In genomic region chr19:28351068-28352066, GRCm38 (mm10) we compare ENCODE assay signal across 20 mouse cellular contexts.
A peak's percentile ranks its signal among the peaks of the same experiment; 100 is the strongest.
DNase-seq lines count a peak whose midpoint lies in the region; ATAC-seq and TF ChIP-seq lines count a peak whose summit lies in the region.
"Had no signal": no experiment of that assay in that cellular context is flagged by ENCODE, and none has a peak within 500 bp of the region (broad histone marks: within the 10 kb centered on the region; RNA-seq: fewer than 3 reads in every experiment).

No protein-coding gene starts in this region.

- no peaks in the 10 kb centered on the region for H3K9me3 ChIP-seq in forebrain, embryonic 10.5 days
- H3K9me3 ChIP-seq in forebrain, embryonic 14.5 days (replicated peaks; ENCODE audit: control insufficient read depth, low read length): no peaks in the 10 kb centered on the region
- no peaks in the 10 kb centered on the region for H3K9me3 ChIP-seq in midbrain, embryonic 10.5 days (replicated peaks)
- H3K9me3 ChIP-seq in midbrain, postnatal 0 days (ENCODE audit: low read length): no peaks in the 10 kb centered on the region
- no peaks in the 10 kb centered on the region for H3K9me3 ChIP-seq in limb, embryonic 11.5 days (ENCODE audit: control insufficient read depth, low read length)
- H3K9me3 ChIP-seq in midbrain, embryonic 15.5 days: no peaks in the 10 kb centered on the region
- H3K9me3 ChIP-seq: forebrain, embryonic 13.5 days; intestine, embryonic 15.5 days had no signal

- ATAC-seq in forebrain, embryonic 14.5 days: no peak
- ATAC-seq in midbrain, postnatal 0 days (ENCODE audit: low FRiP score): no peak
- peak; percentile 87; the same call in 1 of the 2 replicates for ATAC-seq in limb, embryonic 11.5 days (ENCODE audit: insufficient number of reproducible peaks, low FRiP score, low TSS enrichment, low read depth)
- 0 out of 2 replicates have a peak, but pooled peaks have one; percentile 60 for ATAC-seq in midbrain, embryonic 15.5 days (replicated peaks)
- ATAC-seq: activated CD4-positive, CD25-positive, alpha-beta regulatory T cell, adult 4 months; forebrain, embryonic 13.5 days; intestine, embryonic 15.5 days had no signal

- DNase-seq in forebrain, embryonic 10.5 days (ENCODE audit: extremely low spot score, low spot score): no peak
- DNase-seq in forebrain, embryonic 14.5 days (ENCODE audit: low spot score): no peak
- no peak for DNase-seq in midbrain, embryonic 10.5 days (ENCODE audit: low spot score)
- DNase-seq in midbrain, postnatal 0 days (ENCODE audit: low spot score): no peak
- DNase-seq in limb, embryonic 11.5 days (ENCODE audit: low spot score): peak; percentile 32
- DNase-seq in urinary bladder, postnatal 4 days (ENCODE audit: low spot score in 2 of 2): no peak
- no peak for DNase-seq in heart, postnatal 36 days
- DNase-seq: cerebellum, postnatal 25 days; gastrocnemius, adult 2 months; heart, postnatal 10 days; kidney, postnatal 4 days; liver; lung, adult 18-20 months; lung, postnatal 36 days; thymus, postnatal 14 days had no signal

- H3K36me3 ChIP-seq in forebrain, embryonic 10.5 days (replicated peaks): no peaks in the 10 kb centered on the region
- no peaks in the 10 kb centered on the region for H3K36me3 ChIP-seq in forebrain, embryonic 14.5 days (ENCODE audit: control insufficient read depth, insufficient read depth, low read length)
- H3K36me3 ChIP-seq in midbrain, embryonic 10.5 days: no peaks in the 10 kb centered on the region
- H3K36me3 ChIP-seq in midbrain, postnatal 0 days (ENCODE audit: insufficient read depth, low read length): no peaks in the 10 kb centered on the region
- no peaks in the 10 kb centered on the region for H3K36me3 ChIP-seq in limb, embryonic 11.5 days (ENCODE audit: control insufficient read depth, insufficient read depth, low read length)
- H3K36me3 ChIP-seq in midbrain, embryonic 15.5 days (replicated peaks): no peaks in the 10 kb centered on the region
- H3K36me3 ChIP-seq: intestine, embryonic 15.5 days had no signal

- no peak overlapping the region for H3K4me3 ChIP-seq in forebrain, embryonic 10.5 days
- no peak overlapping the region for H3K4me3 ChIP-seq in forebrain, embryonic 14.5 days (ENCODE audit: low read depth, low read length)
- H3K4me3 ChIP-seq in midbrain, embryonic 10.5 days: no peak overlapping the region
- H3K4me3 ChIP-seq in midbrain, postnatal 0 days (ENCODE audit: low read depth, low read length): no peak overlapping the region
- no peak overlapping the region for H3K4me3 ChIP-seq in limb, embryonic 11.5 days (ENCODE audit: low read depth, low read length)
- H3K4me3 ChIP-seq in midbrain, embryonic 15.5 days: no peak overlapping the region
- H3K4me3 ChIP-seq: forebrain, embryonic 13.5 days; gastrocnemius, adult 2 months; intestine, embryonic 15.5 days had no signal

- peaks cover 48% of the 10 kb centered on the region for H3K4me1 ChIP-seq in forebrain, embryonic 10.5 days
- H3K4me1 ChIP-seq in forebrain, embryonic 14.5 days (ENCODE audit: control insufficient read depth, insufficient read depth, low read length): peaks cover 15% of the 10 kb centered on the region
- H3K4me1 ChIP-seq in midbrain, embryonic 10.5 days: peaks cover 62% of the 10 kb centered on the region
- no peaks in the 10 kb centered on the region for H3K4me1 ChIP-seq in midbrain, postnatal 0 days (ENCODE audit: insufficient read depth, low read length)
- peaks cover 6% of the 10 kb centered on the region; the same call in 1 of the 2 replicates for H3K4me1 ChIP-seq in limb, embryonic 11.5 days (ENCODE audit: control insufficient read depth, insufficient read depth, low read length)
- peaks cover 11% of the 10 kb centered on the region for H3K4me1 ChIP-seq in midbrain, embryonic 15.5 days
- H3K4me1 ChIP-seq: intestine, embryonic 15.5 days had no signal

- no peak for TF ChIP-seq CTCF in midbrain, postnatal 0 days (IDR thresholded peaks at IDR 0.05)

- H3K4me2 ChIP-seq in forebrain, embryonic 14.5 days (ENCODE audit: low read length): no peak overlapping the region
- no peak overlapping the region for H3K4me2 ChIP-seq in midbrain, postnatal 0 days (ENCODE audit: low read depth, low read length, poor library complexity, severe bottlenecking)
- no peak overlapping the region for H3K4me2 ChIP-seq in limb, embryonic 11.5 days (ENCODE audit: low read depth, severe bottlenecking)
- no peak overlapping the region for H3K4me2 ChIP-seq in midbrain, embryonic 15.5 days
- H3K4me2 ChIP-seq: forebrain, embryonic 13.5 days; intestine, embryonic 15.5 days had no signal

- WGBS in forebrain, embryonic 10.5 days: 80% methylated on average over 13 of the region's 13 CpGs
- WGBS in forebrain, embryonic 14.5 days: 50% methylated on average over 13 of the region's 13 CpGs
- WGBS in midbrain, embryonic 10.5 days: 66% methylated on average over 13 of the region's 13 CpGs
- 41% methylated on average over 13 of the region's 13 CpGs for WGBS in midbrain, postnatal 0 days
- WGBS in limb, embryonic 11.5 days: 32% methylated on average over 13 of the region's 13 CpGs
- 34% methylated on average over 13 of the region's 13 CpGs for WGBS in midbrain, embryonic 15.5 days

- 0 out of 2 replicates have a peak overlapping the region, but pooled peaks have one; percentile 22 for H3K27ac ChIP-seq in forebrain, embryonic 10.5 days
- no peak overlapping the region for H3K27ac ChIP-seq in forebrain, embryonic 14.5 days (ENCODE audit: low read depth, low read length)
- H3K27ac ChIP-seq in midbrain, embryonic 10.5 days (replicated peaks): peak overlapping the region; percentile 68
- no peak overlapping the region for H3K27ac ChIP-seq in midbrain, postnatal 0 days (ENCODE audit: low read depth, low read length)
- peak overlapping the region; percentile 45; the same call in 1 of the 2 replicates for H3K27ac ChIP-seq in limb, embryonic 11.5 days (replicated peaks; ENCODE audit: low read depth, low read length)
- H3K27ac ChIP-seq in midbrain, embryonic 15.5 days: no peak overlapping the region
- H3K27ac ChIP-seq: forebrain, embryonic 13.5 days; gastrocnemius, adult 2 months; intestine, embryonic 15.5 days had no signal

- intact Hi-C loops in heart, postnatal 36 days (cut with DNase I): no loop called here

- H3K27me3 ChIP-seq in forebrain, embryonic 10.5 days (ENCODE audit: poor library complexity, severe bottlenecking): peaks cover 44% of the 10 kb centered on the region
- peaks cover 4% of the 10 kb centered on the region; the same call in 1 of the 2 replicates for H3K27me3 ChIP-seq in forebrain, embryonic 14.5 days (replicated peaks; ENCODE audit: control insufficient read depth, insufficient read depth, low read length)
- H3K27me3 ChIP-seq in midbrain, embryonic 10.5 days (ENCODE audit: low read depth, poor library complexity, severe bottlenecking): peaks cover 22% of the 10 kb centered on the region; the same call in 1 of the 2 replicates
- H3K27me3 ChIP-seq in midbrain, postnatal 0 days (ENCODE audit: insufficient read depth, low read length): no peaks in the 10 kb centered on the region; the same call in 1 of the 2 replicates
- no peaks in the 10 kb centered on the region for H3K27me3 ChIP-seq in limb, embryonic 11.5 days (ENCODE audit: control insufficient read depth, insufficient read depth, low read length)
- peaks cover 13% of the 10 kb centered on the region for H3K27me3 ChIP-seq in midbrain, embryonic 15.5 days (replicated peaks)
- H3K27me3 ChIP-seq: CH12.LX; intestine, embryonic 15.5 days had no signal

- H3K9ac ChIP-seq in forebrain, embryonic 14.5 days (ENCODE audit: low read length): no peak overlapping the region
- no peak overlapping the region for H3K9ac ChIP-seq in midbrain, postnatal 0 days (replicated peaks; ENCODE audit: low read length, poor library complexity, severe bottlenecking)
- H3K9ac ChIP-seq in limb, embryonic 11.5 days (ENCODE audit: low read length): no peak overlapping the region
- no peak overlapping the region for H3K9ac ChIP-seq in midbrain, embryonic 15.5 days
- H3K9ac ChIP-seq: forebrain, embryonic 13.5 days; intestine, embryonic 15.5 days had no signal

Comparison
In these comparisons a context has a peak if more than half of its experiments do, and no peak if none do; other contexts are left out.
1. H3K27ac ChIP-seq: peak in forebrain, embryonic 10.5 days (single experiment), midbrain, embryonic 10.5 days (single experiment) and limb, embryonic 11.5 days (single experiment); none in forebrain, embryonic 14.5 days (single experiment), midbrain, postnatal 0 days (single experiment) and midbrain, embryonic 15.5 days (single experiment).
2. ATAC-seq: peak in limb, embryonic 11.5 days (single experiment) and midbrain, embryonic 15.5 days (single experiment); none in forebrain, embryonic 14.5 days (single experiment) and midbrain, postnatal 0 days (single experiment).